Mouse (Mus musculus) urinary bladder, postnatal 4 days (tissue): Measurements from ENCODE around the gene Ptgir.
A peak's percentile ranks its signal among the peaks of the same experiment; 100 is the strongest.

Source experiments
- DNase-seq, 2 experiments: peaks; one replicate each; pipeline ENCODE4 v3.0.0; 2021 to 2022; ENCODE audit warnings: low spot score in 2 of 2

Gene Ptgir

DNA sequence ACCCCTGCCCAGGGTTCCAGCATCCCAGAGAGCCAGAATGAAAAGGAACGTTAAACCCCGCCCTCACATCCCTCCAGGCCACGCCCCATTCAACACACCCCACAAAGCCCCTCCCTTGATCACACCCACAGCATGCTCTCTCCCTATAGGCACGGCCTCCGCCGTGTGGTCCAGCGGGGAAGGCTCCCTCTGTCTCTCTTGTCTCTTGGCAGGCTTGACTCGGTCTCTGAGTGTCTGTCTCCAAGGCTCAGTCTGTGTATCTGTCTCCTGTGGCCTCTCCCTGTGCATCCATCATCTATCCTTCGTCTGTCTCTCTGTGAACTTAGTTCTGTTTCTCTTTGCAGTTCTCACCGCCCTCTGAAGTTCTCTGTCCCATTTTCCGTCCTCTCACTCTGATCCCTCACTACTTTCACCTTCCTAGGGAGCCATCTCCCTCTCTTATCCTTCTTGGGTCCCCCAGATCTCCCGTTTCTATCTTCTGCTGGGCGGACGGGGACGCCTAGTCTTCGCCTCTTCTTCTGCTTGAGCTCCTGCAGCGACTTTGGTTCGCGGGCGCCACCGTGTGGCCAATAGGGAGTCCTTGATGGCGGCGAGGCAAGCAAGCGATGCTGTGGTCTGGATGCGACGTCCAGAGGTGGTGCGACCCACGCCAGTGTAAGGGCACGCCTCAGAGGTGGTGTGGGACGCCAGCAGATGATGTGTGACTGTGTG, 14.5 kb upstream of the Ptgir start, which contains the start of gene Gng8:
Gene Gng8, plus strand, starts transcription at position 146 of the 711 bp plus-strand sequence.
- DNase-seq = peak; percentile 79 to 88

- DNase-seq = no peak
Measured at GRCm38 (mm10) chr7:16892352-16892730, 13.9 kb upstream of the Ptgir start.

GRCm38 (mm10) chr7:16893612-16894011, 12.7 kb upstream of the Ptgir start:
- no peak for DNase-seq

DNA sequence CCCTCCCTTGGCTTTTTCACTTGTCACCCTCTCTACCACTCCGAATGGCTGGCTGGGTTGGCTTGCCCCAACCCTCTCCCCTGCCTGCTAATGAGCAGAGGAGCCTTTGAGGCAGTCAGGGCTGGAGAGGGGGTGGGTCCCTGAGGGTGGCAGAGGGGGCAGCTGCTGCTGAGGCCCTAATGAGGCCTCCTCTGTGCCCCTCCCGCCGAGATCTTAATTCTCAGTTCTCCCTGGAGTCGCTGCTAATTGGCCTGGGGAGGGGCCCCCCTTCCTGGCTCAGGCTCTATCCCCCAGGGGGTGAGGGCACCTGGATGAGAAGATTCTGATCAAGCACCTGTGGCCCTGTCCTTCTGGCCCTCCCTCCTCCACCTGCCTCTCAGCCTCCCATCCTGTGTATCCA, 12.0 kb upstream of the Ptgir start:
- no peak for DNase-seq

GRCm38 (mm10) chr7:16895000-16895399, 11.3 kb upstream of the Ptgir start:
- peak; percentile 75 to 86 for DNase-seq

DNA sequence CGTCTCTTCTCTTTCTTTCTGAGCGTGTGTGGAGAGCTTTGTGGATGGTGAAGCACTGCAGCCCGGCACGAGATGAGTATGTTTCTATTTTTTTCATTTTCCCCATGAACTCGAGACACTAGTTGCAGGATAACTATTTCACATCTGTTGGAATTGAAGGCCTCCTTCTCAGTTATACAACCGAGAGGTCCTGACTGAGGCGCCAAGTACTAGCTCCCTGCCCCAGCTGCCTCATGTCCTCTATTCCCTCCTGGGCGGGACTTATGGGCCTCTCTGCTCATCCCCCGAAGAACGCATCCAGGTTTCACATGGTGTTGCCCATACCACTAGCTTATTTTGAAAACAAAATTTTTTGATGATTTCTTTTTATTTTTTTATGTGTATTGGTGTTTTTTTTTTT, 10.8 kb upstream of the Ptgir start:
- no peak for DNase-seq

GRCm38 (mm10) chr7:16900526-16900925, 5.8 kb upstream of the Ptgir start:
- no peak for DNase-seq

GRCm38 (mm10) chr7:16903439-16903955, 2.8 kb upstream of the Ptgir start:
- no peak for DNase-seq

DNA sequence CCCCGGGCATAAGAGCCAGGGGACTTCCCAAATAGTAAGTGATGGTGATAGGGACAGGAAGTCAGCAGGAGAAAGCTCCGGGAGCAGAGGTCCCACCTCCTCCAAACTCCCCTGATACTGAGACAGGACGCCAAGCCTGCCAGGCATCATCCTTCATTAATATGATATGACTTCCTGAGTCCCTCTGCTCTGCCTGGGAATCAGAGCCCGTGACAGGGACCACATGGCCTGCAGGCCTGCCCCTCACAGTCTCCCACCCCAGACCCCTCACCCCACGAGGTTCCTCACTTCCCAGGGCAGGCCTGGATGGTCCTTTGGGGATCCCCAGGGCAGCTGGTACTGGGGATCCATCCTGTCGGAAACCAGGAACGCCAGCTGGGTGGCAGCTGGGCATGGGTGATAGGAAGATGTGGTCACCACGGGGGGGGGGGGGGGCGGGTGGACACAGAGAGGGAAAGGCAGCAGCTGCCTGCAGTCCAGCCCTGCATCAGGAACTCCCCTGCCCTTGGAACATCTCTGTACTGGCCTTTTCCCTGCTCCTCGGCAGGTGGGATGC, 2.1 kb upstream of the Ptgir start:
- no peak for DNase-seq

- no peak for DNase-seq
Measured at GRCm38 (mm10) chr7:16905491-16906021, 734 bp upstream of the Ptgir start.

DNA sequence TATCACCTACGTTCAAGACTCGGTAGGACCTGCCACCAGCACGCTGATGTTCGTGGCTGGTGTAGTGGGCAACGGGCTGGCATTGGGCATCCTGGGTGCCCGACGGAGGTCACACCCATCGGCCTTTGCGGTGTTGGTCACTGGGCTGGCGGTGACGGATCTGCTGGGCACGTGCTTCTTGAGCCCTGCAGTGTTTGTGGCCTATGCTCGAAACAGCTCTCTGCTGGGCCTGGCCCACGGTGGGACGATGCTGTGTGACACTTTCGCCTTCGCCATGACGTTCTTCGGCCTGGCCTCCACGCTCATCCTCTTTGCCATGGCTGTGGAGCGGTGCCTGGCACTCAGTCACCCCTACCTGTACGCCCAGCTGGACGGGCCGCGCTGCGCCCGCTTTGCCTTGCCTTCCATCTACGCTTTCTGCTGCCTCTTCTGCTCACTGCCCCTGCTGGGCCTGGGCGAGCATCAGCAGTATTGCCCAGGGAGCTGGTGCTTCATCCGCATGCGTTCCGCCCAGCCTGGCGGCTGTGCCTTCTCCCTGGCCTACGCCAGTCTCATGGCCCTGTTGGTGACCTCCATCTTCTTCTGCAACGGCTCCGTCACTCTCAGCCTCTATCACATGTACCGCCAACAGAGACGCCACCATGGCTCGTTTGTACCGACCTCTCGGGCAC, 734 bp downstream of the Ptgir start:
- no peak for DNase-seq

GRCm38 (mm10) chr7:16907842-16908241, 1.6 kb downstream of the Ptgir start:
- no peak for DNase-seq

DNA sequence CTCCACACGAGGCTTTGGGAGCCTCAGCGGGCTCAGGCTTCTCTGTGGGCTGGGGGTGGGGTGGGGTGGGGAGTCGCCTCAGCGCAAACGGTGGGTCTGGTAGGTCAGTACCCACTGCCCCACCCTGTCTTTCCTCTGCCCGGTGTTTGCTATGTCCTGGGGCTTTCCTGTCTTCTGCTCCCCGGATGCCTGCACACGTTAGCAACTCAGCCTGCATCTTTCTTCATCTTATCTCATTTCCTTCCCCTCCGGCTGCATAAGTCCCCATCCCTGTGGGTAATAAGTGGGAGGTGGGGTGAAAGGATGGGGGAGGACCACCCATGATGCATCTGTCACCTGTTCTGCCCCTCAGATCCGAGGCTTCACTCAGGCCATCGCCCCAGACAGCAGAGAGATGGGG, 2.1 kb downstream of the Ptgir start:
- no peak for DNase-seq

DNA sequence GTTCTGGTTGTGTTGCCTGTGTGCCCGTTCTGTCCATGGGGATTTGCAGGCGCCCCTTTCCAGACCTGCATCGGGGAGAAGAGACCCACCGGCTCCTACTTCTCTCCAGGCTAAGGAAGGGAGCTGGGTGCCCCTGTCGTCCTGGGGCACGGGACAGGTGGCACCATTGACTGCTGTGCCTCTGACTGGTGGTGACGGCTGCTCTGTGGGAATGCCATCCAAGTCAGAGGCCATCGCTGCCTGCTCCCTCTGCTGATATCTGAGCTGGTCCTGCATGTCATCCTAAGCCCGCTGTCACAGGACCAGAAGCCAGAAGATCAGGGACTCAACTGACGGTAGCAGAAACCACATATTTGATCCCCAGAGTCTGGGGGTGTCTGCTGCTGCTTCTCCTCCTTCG, 2.6 kb downstream of the Ptgir start:
- no peak for DNase-seq

DNA sequence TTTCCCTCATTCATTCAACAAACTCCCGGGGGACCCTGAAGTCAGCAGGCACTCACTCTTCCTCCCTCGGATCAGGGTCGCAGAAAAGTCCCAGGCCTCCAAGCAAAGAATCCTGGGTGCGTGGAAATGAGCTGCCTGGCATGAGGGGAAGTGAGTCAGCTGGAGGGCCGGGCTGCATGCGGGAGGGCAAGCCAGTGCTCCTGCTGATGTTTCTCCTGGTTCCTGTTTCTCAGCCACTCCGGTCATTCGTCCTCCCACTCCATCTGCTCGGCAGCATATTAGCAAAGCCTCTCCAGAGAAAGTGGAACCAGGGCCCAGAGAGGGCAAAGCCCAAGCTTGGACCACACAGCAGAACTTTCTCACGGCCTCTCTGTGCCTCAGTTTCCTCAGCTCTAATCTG, 3.6 kb downstream of the Ptgir start:
- no peak for DNase-seq

DNA sequence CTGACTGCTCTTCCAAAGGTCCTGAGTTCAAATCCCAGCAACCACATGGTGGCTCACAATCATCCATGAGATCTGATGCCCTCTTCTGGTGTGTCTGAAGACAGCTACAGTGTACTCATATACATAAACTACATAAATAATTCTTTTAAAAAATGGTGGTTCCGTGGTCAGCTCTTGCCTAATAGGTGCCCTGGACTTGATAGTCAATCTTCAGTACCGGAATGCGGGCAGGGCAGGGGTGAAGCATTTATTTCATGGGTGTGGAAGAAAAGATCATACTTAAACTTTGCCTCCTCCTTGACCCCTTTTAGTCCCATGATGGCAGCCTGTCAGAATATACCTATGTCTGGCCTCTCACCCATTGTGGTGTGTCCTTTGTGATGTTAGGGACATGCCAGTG, 5.6 kb downstream of the Ptgir start:
- no peak for DNase-seq

DNA sequence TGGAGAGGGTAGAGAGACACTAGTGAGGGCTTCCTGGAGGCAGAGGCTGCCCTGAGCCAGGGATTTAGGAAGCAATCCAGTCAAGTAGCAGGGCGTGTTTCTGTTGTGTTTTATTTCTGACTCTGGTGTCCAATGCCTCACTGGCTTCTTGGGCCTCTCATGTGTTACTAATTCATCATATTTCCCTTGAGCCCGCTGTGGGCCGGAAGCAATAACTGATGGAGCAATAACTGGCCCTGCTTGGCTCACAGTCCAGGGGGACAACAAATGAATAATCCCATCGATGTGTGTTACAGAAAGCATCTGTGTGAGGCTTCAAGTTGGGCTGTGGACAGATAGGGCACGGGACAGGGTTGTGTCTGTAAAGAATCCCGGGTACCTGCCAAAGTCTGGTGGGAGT, 6.1 kb downstream of the Ptgir start:
- DNase-seq = no peak

DNA sequence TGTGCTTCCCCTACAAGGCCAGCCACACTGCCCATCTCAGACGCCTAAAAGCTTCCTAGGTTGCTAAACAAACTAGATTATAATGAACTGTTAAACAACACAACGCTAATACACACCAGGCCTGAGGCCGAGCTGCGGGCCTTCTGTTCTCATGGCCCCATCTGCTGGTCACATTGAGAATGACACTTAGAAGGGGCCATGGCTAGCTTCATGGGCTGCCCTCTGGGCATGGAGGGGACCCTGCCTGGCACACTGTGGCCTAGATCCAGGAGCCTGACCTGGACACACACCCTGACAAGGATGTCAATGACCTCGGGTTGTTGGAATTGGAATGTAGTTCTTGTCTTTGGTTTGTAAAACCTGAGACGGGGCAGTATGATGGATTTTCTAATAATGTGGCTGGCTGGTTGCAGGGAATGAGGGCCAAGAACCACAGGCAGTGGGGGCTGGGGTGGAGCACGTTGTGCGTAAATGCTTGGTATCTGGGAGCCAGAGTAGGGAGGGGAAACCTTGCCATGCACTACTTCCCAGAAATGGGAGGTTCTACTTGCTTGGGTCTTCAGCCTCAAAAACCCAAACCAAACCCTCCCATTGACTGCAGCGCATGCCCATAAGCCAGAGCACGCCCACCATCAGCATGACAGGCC, 7.6 kb downstream of the Ptgir start:
- peak in 1 of 2 experiments; percentile 78 for DNase-seq

DNA sequence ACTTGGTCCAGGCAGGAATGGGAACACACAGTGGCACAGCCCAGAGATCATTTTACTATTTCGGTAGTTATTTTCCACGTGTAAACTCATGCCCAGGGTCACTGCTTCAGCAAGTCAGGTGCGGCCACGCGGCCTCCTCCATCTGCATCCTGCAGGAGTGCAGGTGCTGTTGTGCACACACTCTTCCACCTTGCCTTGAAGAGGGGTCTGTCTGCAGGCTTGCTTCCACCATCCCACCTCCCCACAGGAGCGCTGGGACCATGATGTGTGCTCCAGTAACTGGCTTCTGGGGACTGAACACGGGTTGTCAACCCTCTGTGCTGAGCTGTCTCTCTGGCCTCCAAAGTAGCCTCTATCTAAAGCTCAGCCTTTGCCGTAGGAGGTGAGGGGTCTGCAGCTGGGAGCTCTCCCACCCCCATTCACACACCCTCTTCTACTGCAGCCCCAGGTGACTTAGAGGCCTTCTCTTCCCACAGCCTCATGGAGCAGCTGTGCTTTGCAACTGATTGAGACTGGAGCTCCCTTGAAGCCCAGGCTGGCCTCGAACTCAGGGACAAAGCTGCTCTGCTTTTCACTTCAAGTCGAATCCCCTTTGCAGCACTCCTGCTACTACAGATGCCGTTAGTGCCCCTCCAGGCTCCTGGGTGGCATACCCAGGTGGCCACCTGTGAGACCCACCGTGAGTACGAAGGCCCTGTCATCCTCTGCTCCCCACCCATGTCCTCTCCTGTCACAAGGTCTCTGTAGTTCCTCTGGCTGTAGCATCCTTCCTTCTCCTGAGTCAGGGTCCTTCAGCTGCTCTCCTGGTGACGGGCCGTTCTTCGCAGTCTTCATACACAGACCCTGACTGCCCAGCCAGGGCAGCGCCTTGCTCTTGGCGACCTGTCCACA, 8.4 kb downstream of the Ptgir start:
- DNase-seq = no peak

DNA sequence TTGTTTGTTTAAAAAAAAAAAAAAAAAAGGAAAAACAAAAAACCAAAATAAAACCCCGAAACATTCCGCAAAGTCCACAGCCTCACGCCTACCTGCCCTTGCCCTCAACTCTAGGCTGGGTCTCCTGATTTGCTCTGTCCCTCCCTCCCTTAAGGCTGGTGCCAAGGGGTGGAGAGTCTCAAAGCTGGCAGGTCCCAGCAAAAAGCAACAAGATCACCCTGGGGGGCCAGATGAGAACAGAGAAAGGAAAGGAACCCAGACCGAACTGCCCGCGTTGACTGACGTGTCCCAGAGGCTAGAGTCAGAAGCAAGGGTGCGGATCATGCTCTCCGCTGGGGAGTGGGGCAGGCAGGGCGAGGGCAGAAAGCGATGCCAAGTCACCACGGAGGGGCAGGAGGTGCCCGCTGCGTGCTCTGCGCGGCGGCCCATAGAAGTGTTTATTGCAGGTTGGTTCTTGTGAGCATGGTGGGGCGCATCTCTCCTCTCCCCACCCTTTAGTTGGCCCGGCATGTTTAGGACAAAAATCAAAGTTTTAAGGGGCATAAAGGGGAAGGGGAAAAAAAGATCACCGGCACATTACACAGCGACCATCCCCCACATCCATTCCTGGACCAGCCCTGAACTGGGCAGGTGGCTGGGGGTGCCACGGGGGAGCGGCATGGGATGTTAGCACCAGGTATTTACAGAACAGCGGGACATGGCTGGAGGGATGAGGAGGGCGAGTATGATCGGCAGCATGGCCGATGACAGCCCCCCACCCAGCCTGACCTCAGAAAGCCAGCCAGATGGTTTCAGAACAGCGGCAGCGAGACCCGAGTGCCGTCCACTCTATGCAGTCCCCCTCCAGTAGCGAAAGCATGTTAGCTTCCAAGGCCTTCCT, 9.4 kb downstream of the Ptgir start:
- no peak for DNase-seq
